17 mouse cellular contexts compared by ENCODE assay signal in genomic region chr17:93489988-93490732, GRCm38 (mm10).
"Had no signal": no experiment of that assay in that cellular context is flagged by ENCODE, and none has a peak within 500 bp of the region (broad histone marks: within the 10 kb centered on the region; RNA-seq: fewer than 3 reads in every experiment).

No protein-coding gene starts in this region.

- H3K4me3 ChIP-seq: limb, embryonic 10.5 days; liver, embryonic 15.5 days; midbrain, embryonic 10.5 days; myocyte; neural tube, embryonic 15.5 days had no signal

- DNase-seq: kidney, adult 8-10 months; kidney, postnatal 25 days; lung, adult 2 months; lung, postnatal 4 days; midbrain, embryonic 14.5 days; right cerebral cortex, postnatal 4 days; spleen, adult 18-20 months; thymus, adult 2 months; thymus, postnatal 36 days had no signal

- H3K4me1 ChIP-seq: limb, embryonic 10.5 days; liver, embryonic 15.5 days; midbrain, embryonic 10.5 days; neural tube, embryonic 15.5 days had no signal

- H3K27me3 ChIP-seq: liver, embryonic 15.5 days; neural tube, embryonic 15.5 days had no signal

- H3K9me3 ChIP-seq: limb, embryonic 10.5 days; liver, embryonic 15.5 days; midbrain, embryonic 10.5 days; neural tube, embryonic 15.5 days had no signal

- ATAC-seq: intestine, postnatal 0 days; lung, postnatal 0 days had no signal

- H3K27ac ChIP-seq: limb, embryonic 10.5 days; liver, embryonic 15.5 days; midbrain, embryonic 10.5 days; neural tube, embryonic 15.5 days had no signal

- H3K36me3 ChIP-seq: limb, embryonic 10.5 days; liver, embryonic 15.5 days; midbrain, embryonic 10.5 days; neural tube, embryonic 15.5 days had no signal

- H3K4me2 ChIP-seq: liver, embryonic 11.5 days; liver, embryonic 15.5 days; neural tube, embryonic 15.5 days had no signal

- H3K9ac ChIP-seq: liver, embryonic 15.5 days; neural tube, embryonic 15.5 days had no signal
